Mouse (Mus musculus) frontal cortex, postnatal 14 days (tissue): ENCODE results near the gene Gm6217.
"Not testable (repeated sequence)": the region's sequence is repeated elsewhere in the genome, so short reads cannot be mapped to it uniquely, and the experiment has no call there.

Source experiments
- DNase-seq, 2 experiments: peaks; one replicate each; pipeline ENCODE4 v3.0.0; 2022; ENCODE audit warnings: low spot score in 2 of 2

Gm6217 gene

GRCm38 (mm10) chr1:82931326-82931725 lies at the start of gene Gm6217:
Gene Gm6217 (minus strand): TSS chr1:82931399.
- not testable (repeated sequence) for DNase-seq

- no peak for DNase-seq
Observed at GRCm38 (mm10) chr1:82977840-82978239, 46.6 kb upstream of the Gm6217 start.

- no peak for DNase-seq
Observed at GRCm38 (mm10) chr1:82975750-82976149, 44.6 kb upstream of the Gm6217 start.

- DNase-seq: no peak
Observed at GRCm38 (mm10) chr1:82974342-82974741, 43.1 kb upstream of the Gm6217 start.

GRCm38 (mm10) chr1:82973901-82974300 lies 42.7 kb upstream of the Gm6217 start:
- DNase-seq: no peak

- no peak for DNase-seq
Observed at GRCm38 (mm10) chr1:82973244-82973643, 42.0 kb upstream of the Gm6217 start.

GRCm38 (mm10) chr1:82972046-82972445 lies 40.8 kb upstream of the Gm6217 start:
- no peak for DNase-seq

GRCm38 (mm10) chr1:82966413-82966812 lies 35.2 kb upstream of the Gm6217 start:
- no peak for DNase-seq

GRCm38 (mm10) chr1:82959870-82960385 lies 28.7 kb upstream of the Gm6217 start, which contains the start of gene Gm47955:
Gene Gm47955 (plus strand): TSS chr1:82960286.
- DNase-seq: no peak

- not testable (repeated sequence) for DNase-seq
Observed at GRCm38 (mm10) chr1:82955913-82956312, 24.7 kb upstream of the Gm6217 start, which contains the start of gene Gm7544. Gene Gm7544 (minus strand): TSS chr1:82956013.

GRCm38 (mm10) chr1:82948601-82949000 lies 17.4 kb upstream of the Gm6217 start:
- no peak for DNase-seq

- not testable (repeated sequence) for DNase-seq
Observed at GRCm38 (mm10) chr1:82946029-82946428, 14.8 kb upstream of the Gm6217 start.

- not testable (repeated sequence) for DNase-seq
Observed at GRCm38 (mm10) chr1:82943295-82943694, 12.1 kb upstream of the Gm6217 start, which contains the start of gene A030003K21Rik. Gene A030003K21Rik (minus strand): TSS chr1:82943388.

GRCm38 (mm10) chr1:82942505-82942904 lies 11.3 kb upstream of the Gm6217 start:
- not testable (repeated sequence) for DNase-seq

- no peak for DNase-seq
Observed at GRCm38 (mm10) chr1:82938666-82939065, 7.5 kb upstream of the Gm6217 start.

GRCm38 (mm10) chr1:82930558-82930957 lies 641 bp downstream of the Gm6217 start:
- not testable (repeated sequence) for DNase-seq

- no peak for DNase-seq
Observed at GRCm38 (mm10) chr1:82924650-82925049, 6.5 kb downstream of the Gm6217 start, which contains the start of gene A030014E15Rik. Gene A030014E15Rik (plus strand): TSS chr1:82924917.

GRCm38 (mm10) chr1:82913434-82913833 lies 17.8 kb downstream of the Gm6217 start:
- DNase-seq: not testable (repeated sequence)

GRCm38 (mm10) chr1:82913025-82913424 lies 18.2 kb downstream of the Gm6217 start, which contains the start of gene A030005L19Rik:
Gene A030005L19Rik (plus strand): TSS chr1:82913325.
- DNase-seq: no peak

- no peak for DNase-seq
Observed at GRCm38 (mm10) chr1:82905886-82906285, 25.3 kb downstream of the Gm6217 start.

- no peak for DNase-seq
Observed at GRCm38 (mm10) chr1:82901201-82901600, 30.0 kb downstream of the Gm6217 start.

- no peak for DNase-seq
Observed at GRCm38 (mm10) chr1:82900567-82900966, 30.6 kb downstream of the Gm6217 start.

- DNase-seq: no peak
Observed at GRCm38 (mm10) chr1:82893269-82893668, 37.9 kb downstream of the Gm6217 start.
